Mouse (Mus musculus) liver, postnatal 0 days (tissue): ENCODE data around the gene Tnip3. TPM values are rescaled to one million over a fixed set of nuclear protein-coding genes. Genes with fewer than 3 reads are reported as not detected.
A peak's percentile ranks its signal among the peaks of the same experiment; 100 is the strongest.

ENCODE experiments used
- ATAC-seq: fragments of 200-750 bp; cut with Nextera tagmentation; 2 replicates; pipeline ENCODE4 v1.8.0; 2017; ENCODE audit warnings: mild to moderate bottlenecking, moderate library complexity
- DNase-seq: peaks from one replicate; pipeline ENCODE4 v3.0.0-alpha.2; 2016
- H3K27ac ChIP-seq: fragments of 300-500 bp; sonication (generic); 2 replicates; pipeline ENCODE4 v1.5.1; 2014; ENCODE audit warnings: antibody characterized with exemption, moderate library complexity, mild to moderate bottlenecking, low read depth
- H3K27me3 ChIP-seq: fragments of 300-500 bp; sonication (generic); 2 replicates; pipeline ENCODE4 v1.6.1; 2014; ENCODE audit warnings: low read length, control low read depth, mixed read lengths; ENCODE audit not compliant: insufficient read depth
- H3K36me3 ChIP-seq: fragments of 300-500 bp; sonication (generic); replicated peaks from 2 replicates; pipeline ENCODE4 v1.6.1; 2014; ENCODE audit warnings: mild to moderate bottlenecking, control low read depth, low read length, moderate library complexity, mixed read lengths; ENCODE audit not compliant: insufficient read depth
- H3K4me1 ChIP-seq: fragments of 300-500 bp; sonication (generic); 2 replicates; pipeline ENCODE4 v1.6.1; 2014; ENCODE audit warnings: antibody characterized with exemption, mild to moderate bottlenecking, control low read depth; ENCODE audit not compliant: insufficient read depth
- H3K4me2 ChIP-seq: fragments of 300-500 bp; sonication (generic); 2 replicates; pipeline ENCODE4 v1.6.1; 2014; ENCODE audit warnings: low read depth, mild to moderate bottlenecking, low read length, moderate library complexity, mixed read lengths
- H3K4me3 ChIP-seq: fragments of 300-500 bp; sonication (generic); 2 replicates; pipeline ENCODE4 v1.5.1; 2014; ENCODE audit warnings: low read depth, low read length
- H3K9ac ChIP-seq: fragments of 300-500 bp; sonication (generic); replicated peaks from 2 replicates; pipeline ENCODE4 v1.6.1; 2014; ENCODE audit warnings: mild to moderate bottlenecking, moderate library complexity
- H3K9me3 ChIP-seq: fragments of 300-500 bp; sonication (generic); 2 replicates; pipeline ENCODE4 v1.6.1; 2016; ENCODE audit warnings: mild to moderate bottlenecking, control low read depth, low read length, mixed read lengths
- CTCF ChIP-seq: sonication (generic); IDR thresholded peaks from 2 replicates; pipeline ENCODE4 v1.5.1; 2016; ENCODE audit warnings: antibody characterized with exemption, low read depth
- EP300 ChIP-seq: IDR thresholded peaks from 2 replicates; pipeline ENCODE4 v1.6.1; 2016; ENCODE audit warnings: antibody characterized with exemption, low read depth, mild to moderate bottlenecking
- WGBS: fragments of 180-500 bp; shearing (Covaris S2); extraction: QIAGEN DNeasy Blood & Tissue Kit; methylation state at CpG from one replicate; pipeline ENCODE4 v1.1.7; 2014; ENCODE audit not compliant: insufficient replicate concordance; 5-methylcytosine and 5-hydroxymethylcytosine counted together
- polyA plus RNA-seq: library from polyadenylated mRNA; unstranded; fragments of >200 nt; fragmentation: Nextera tagmentation; extraction: Ambion mirVana; gene quantifications from 2 replicates; pipeline ENCODE4 v1.2.1, GENCODE M21; 2015

Gene Tnip3
- polyA plus RNA-seq, 1 experiment from 2014 or later, result 0.06 TPM

GRCm38 (mm10) chr6:65578151-65578973 is 53.2 kb downstream of the Tnip3 start:
- Histone ChIP-seq H3K27ac (no peak overlapping the region), H3K9ac (no peak overlapping the region), H3K9me3 (no peaks in the 10 kb centered on the region), H3K4me1 (no peaks in the 10 kb centered on the region), H3K4me3 (no peak overlapping the region), H3K4me2 (no peak overlapping the region), H3K27me3 (no peaks in the 10 kb centered on the region), H3K36me3 (no peaks in the 10 kb centered on the region)
- no peak for DNase-seq
- TF ChIP-seq EP300 (no peak; the same call in 1 of the 2 replicates), CTCF (0 out of 2 replicates have a peak, but pooled peaks have one; percentile 5)
- ATAC-seq, result no peak
- WGBS, result 28% methylated on average over 8 of the region's 8 CpGs

GRCm38 (mm10) chr6:65583029-65583428 is 57.9 kb downstream of the Tnip3 start:
- no peak for DNase-seq
- WGBS, result 38% methylated on average over 4 of the region's 4 CpGs
- Histone ChIP-seq H3K4me2 (no peak overlapping the region), H3K4me1 (no peaks in the 10 kb centered on the region), H3K27me3 (no peaks in the 10 kb centered on the region), H3K9ac (no peak overlapping the region), H3K9me3 (no peaks in the 10 kb centered on the region), H3K4me3 (no peak overlapping the region), H3K27ac (no peak overlapping the region), H3K36me3 (no peaks in the 10 kb centered on the region)
- TF ChIP-seq CTCF (no peak), EP300 (peak; percentile 87)
- peak; percentile 62 for ATAC-seq

GRCm38 (mm10) chr6:65584870-65585332 is 59.8 kb downstream of the Tnip3 start:
- Histone ChIP-seq H3K36me3 (no peaks in the 10 kb centered on the region), H3K9me3 (no peaks in the 10 kb centered on the region), H3K27me3 (no peaks in the 10 kb centered on the region), H3K9ac (no peak overlapping the region), H3K4me1 (no peaks in the 10 kb centered on the region), H3K4me2 (no peak overlapping the region), H3K27ac (no peak overlapping the region), H3K4me3 (no peak overlapping the region)
- no peak for DNase-seq
- no peak for TF ChIP-seq EP300
- TF ChIP-seq CTCF, result no peak
- 50% methylated on average over 4 of the region's 4 CpGs for WGBS
- ATAC-seq, result no peak

- Histone ChIP-seq H3K27ac (no peak overlapping the region), H3K36me3 (no peaks in the 10 kb centered on the region), H3K27me3 (no peaks in the 10 kb centered on the region), H3K4me3 (no peak overlapping the region), H3K9me3 (no peaks in the 10 kb centered on the region), H3K4me2 (no peak overlapping the region), H3K4me1 (no peaks in the 10 kb centered on the region), H3K9ac (no peak overlapping the region)
- no peak for ATAC-seq
- WGBS, result 54% methylated on average over 3 of the region's 3 CpGs
- no peak for DNase-seq
- TF ChIP-seq EP300 (no peak), CTCF (no peak)
Measured at GRCm38 (mm10) chr6:65585333-65586053, 60.4 kb downstream of the Tnip3 start.

GRCm38 (mm10) chr6:65588847-65589246 is 63.7 kb downstream of the Tnip3 start:
- H3K9me3 ChIP-seq, result no peaks in the 10 kb centered on the region
- ATAC-seq (no peak), DNase-seq (no peak)
- H3K27ac ChIP-seq, result no peak overlapping the region
- TF ChIP-seq EP300 (no peak), CTCF (no peak)
- no peaks in the 10 kb centered on the region for H3K36me3 ChIP-seq
- H3K27me3 ChIP-seq, result no peaks in the 10 kb centered on the region
- no peak overlapping the region for H3K9ac ChIP-seq
- 56% methylated on average over 1 of the region's 1 CpGs for WGBS
- no peaks in the 10 kb centered on the region for H3K4me1 ChIP-seq
- H3K4me3 ChIP-seq, result no peak overlapping the region
- no peak overlapping the region for H3K4me2 ChIP-seq

- Histone ChIP-seq H3K36me3 (no peaks in the 10 kb centered on the region), H3K4me1 (no peaks in the 10 kb centered on the region), H3K27me3 (no peaks in the 10 kb centered on the region), H3K4me2 (no peak overlapping the region), H3K27ac (no peak overlapping the region), H3K9ac (no peak overlapping the region), H3K9me3 (no peaks in the 10 kb centered on the region), H3K4me3 (no peak overlapping the region)
- DNase-seq (no peak), ATAC-seq (no peak)
- TF ChIP-seq EP300 (no peak), CTCF (no peak)
- WGBS, result 38% methylated on average over 2 of the region's 2 CpGs
Measured at GRCm38 (mm10) chr6:65590018-65590417, 64.9 kb downstream of the Tnip3 start.
